10 mouse cellular contexts compared by ENCODE assay signal in the genomic region with DNA sequence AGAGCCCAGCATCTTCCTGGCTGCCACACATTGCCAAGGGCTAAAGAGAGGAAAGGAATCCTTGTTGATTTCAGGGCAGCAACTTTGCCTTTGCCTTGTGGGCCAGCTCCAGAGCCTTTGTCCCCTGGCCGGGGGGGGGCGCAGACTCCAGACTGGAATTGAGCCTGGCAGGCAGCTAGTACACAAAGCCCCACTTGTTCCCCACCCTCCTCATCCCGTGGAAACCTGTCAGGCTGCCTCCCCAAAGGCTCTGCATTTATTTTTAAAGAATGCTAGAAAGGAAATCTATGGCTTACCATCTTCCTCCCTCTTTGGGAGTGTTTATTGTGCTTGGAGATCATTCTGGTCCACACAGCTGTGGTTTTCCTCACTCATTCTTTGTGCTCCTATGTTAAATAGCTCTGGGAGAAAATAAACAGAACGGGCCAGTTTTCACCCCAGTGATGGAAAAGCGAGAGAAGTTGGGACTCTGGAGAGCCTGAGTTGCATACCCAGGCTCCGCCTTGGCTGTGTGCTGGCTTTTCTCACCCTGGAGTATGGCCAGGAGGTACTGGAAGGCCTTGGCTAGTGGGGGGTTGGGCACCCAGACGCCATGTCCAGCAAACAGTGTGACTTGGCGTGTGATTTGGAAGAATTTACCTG. TPM values are rescaled to one million over a fixed set of nuclear protein-coding genes. Genes with fewer than 3 reads are reported as not detected.
A peak's percentile ranks its signal among the peaks of the same experiment; 100 is the strongest.
DNase-seq lines count a peak whose midpoint lies in the region; ATAC-seq and TF ChIP-seq lines count a peak whose summit lies in the region.
"Had no signal": no experiment of that assay in that cellular context is flagged by ENCODE, and none has a peak within 500 bp of the region (broad histone marks: within the 10 kb centered on the region; RNA-seq: fewer than 3 reads in every experiment).

No protein-coding gene starts in this region.

- no peak overlapping the region for H3K27ac ChIP-seq in gastrocnemius, adult 2 months
- H3K27ac ChIP-seq in forebrain, postnatal 0 days (ENCODE audit: low read depth, low read length): peak overlapping the region; percentile 55
- H3K27ac ChIP-seq in lung, embryonic 15.5 days: peak overlapping the region; percentile 76
- H3K27ac ChIP-seq: liver, embryonic 15.5 days had no signal

- H3K36me3 ChIP-seq in forebrain, postnatal 0 days (ENCODE audit: insufficient read depth): no peaks in the 10 kb centered on the region; the same call in 1 of the 2 replicates
- H3K36me3 ChIP-seq in lung, embryonic 15.5 days: no peaks in the 10 kb centered on the region
- H3K36me3 ChIP-seq: liver, embryonic 15.5 days had no signal

- no peaks in the 10 kb centered on the region for H3K27me3 ChIP-seq in forebrain, postnatal 0 days (ENCODE audit: insufficient read depth, low read length)
- H3K27me3 ChIP-seq in lung, embryonic 15.5 days: no peaks in the 10 kb centered on the region
- H3K27me3 ChIP-seq: CH12.LX; liver, embryonic 15.5 days had no signal

- H3K4me1 ChIP-seq in forebrain, postnatal 0 days (ENCODE audit: insufficient read depth): 0 out of 2 replicates have a peak, but pooled peaks cover 4% of the 10 kb centered on the region
- peaks cover 13% of the 10 kb centered on the region for H3K4me1 ChIP-seq in lung, embryonic 15.5 days

- H3K9ac ChIP-seq in forebrain, postnatal 0 days: no peak overlapping the region
- no peak overlapping the region for H3K9ac ChIP-seq in lung, embryonic 15.5 days
- H3K9ac ChIP-seq: liver, embryonic 15.5 days had no signal

- TF ChIP-seq CTCF in gastrocnemius, adult 2 months (IDR thresholded peaks at IDR 0.05): no peak
- no peak for TF ChIP-seq CTCF in forebrain, postnatal 0 days (IDR thresholded peaks at IDR 0.05; ENCODE audit: low read depth)

- intact Hi-C loops in gastrocnemius, adult 2 months (cut with DNase I): loop anchor here (5.0 kb wide), 1 partner anchor 162 kb away; no protein-coding TSS in a partner anchor

- peak; percentile 84 for ATAC-seq in forebrain, postnatal 0 days
- ATAC-seq in lung, embryonic 15.5 days (ENCODE audit: borderline replicate concordance, extremely low read depth, low FRiP score, low TSS enrichment): no peak

- H3K4me3 ChIP-seq in gastrocnemius, adult 2 months: no peak overlapping the region
- H3K4me3 ChIP-seq in forebrain, postnatal 0 days (ENCODE audit: low read depth, low read length): no peak overlapping the region
- H3K4me3 ChIP-seq in lung, embryonic 15.5 days: no peak overlapping the region
- H3K4me3 ChIP-seq: liver, embryonic 15.5 days had no signal

- H3K4me2 ChIP-seq in forebrain, postnatal 0 days (ENCODE audit: low read depth): no peak overlapping the region
- H3K4me2 ChIP-seq in lung, embryonic 15.5 days: no peak overlapping the region
- H3K4me2 ChIP-seq: liver, embryonic 15.5 days had no signal

- DNase-seq in gastrocnemius, adult 2 months: peak; percentile 31
- no peak for DNase-seq in gastrocnemius, postnatal 10 days
- peak; percentile 26 for DNase-seq in cerebellum, adult 9-10 months
- peak; percentile 61 for DNase-seq in forebrain, postnatal 0 days
- DNase-seq in thymus, postnatal 36 days: no peak
- DNase-seq in urinary bladder, postnatal 10 days (ENCODE audit: low spot score): no peak
- no peak for DNase-seq in frontal cortex, postnatal 36 days (ENCODE audit: low spot score in 2 of 2)

- H3K9me3 ChIP-seq in forebrain, postnatal 0 days (ENCODE audit: low read length): no peaks in the 10 kb centered on the region
- H3K9me3 ChIP-seq in lung, embryonic 15.5 days: no peaks in the 10 kb centered on the region
- H3K9me3 ChIP-seq: liver, embryonic 15.5 days had no signal

- 24% methylated on average over 8 of the region's 8 CpGs for WGBS in forebrain, postnatal 0 days
- 16% methylated on average over 8 of the region's 8 CpGs for WGBS in lung, embryonic 15.5 days

RNA-seq across cellular contexts. Expression of a gene that starts 41.2 kb away (rescaled TPM):
- total RNA-seq in gastrocnemius, adult 2 months (2021): 1 to 10 TPM; 3.7 to 4.5 TPM
- total RNA-seq in gastrocnemius, postnatal 10 days (2021): 1 to 10 TPM; 4.5 to 7.0 TPM
- 71.5 and 96.0 TPM in 2 replicates for total RNA-seq in forebrain, postnatal 0 days (2014; rRNA removed)
- 26.3 and 26.4 TPM in 2 replicates for polyA plus RNA-seq in forebrain, postnatal 0 days (2015; fragmentation: Nextera tagmentation; extraction: Ambion mirVana)
- 5.4 and 5.6 TPM in 2 replicates for polyA plus RNA-seq in lung, embryonic 15.5 days (2015; fragmentation: Nextera tagmentation; extraction: Ambion mirVana)

Comparison
In these comparisons a context has a peak if more than half of its experiments do, and no peak if none do; other contexts are left out.
1. DNase-seq: peak in gastrocnemius, adult 2 months (single experiment), cerebellum, adult 9-10 months (single experiment) and forebrain, postnatal 0 days (single experiment); none in gastrocnemius, postnatal 10 days (single experiment), thymus, postnatal 36 days (0 of 2), urinary bladder, postnatal 10 days (single experiment) and frontal cortex, postnatal 36 days (0 of 2).